Comparison of ENCODE assay signal across 8 mouse cellular contexts in the genomic region with DNA sequence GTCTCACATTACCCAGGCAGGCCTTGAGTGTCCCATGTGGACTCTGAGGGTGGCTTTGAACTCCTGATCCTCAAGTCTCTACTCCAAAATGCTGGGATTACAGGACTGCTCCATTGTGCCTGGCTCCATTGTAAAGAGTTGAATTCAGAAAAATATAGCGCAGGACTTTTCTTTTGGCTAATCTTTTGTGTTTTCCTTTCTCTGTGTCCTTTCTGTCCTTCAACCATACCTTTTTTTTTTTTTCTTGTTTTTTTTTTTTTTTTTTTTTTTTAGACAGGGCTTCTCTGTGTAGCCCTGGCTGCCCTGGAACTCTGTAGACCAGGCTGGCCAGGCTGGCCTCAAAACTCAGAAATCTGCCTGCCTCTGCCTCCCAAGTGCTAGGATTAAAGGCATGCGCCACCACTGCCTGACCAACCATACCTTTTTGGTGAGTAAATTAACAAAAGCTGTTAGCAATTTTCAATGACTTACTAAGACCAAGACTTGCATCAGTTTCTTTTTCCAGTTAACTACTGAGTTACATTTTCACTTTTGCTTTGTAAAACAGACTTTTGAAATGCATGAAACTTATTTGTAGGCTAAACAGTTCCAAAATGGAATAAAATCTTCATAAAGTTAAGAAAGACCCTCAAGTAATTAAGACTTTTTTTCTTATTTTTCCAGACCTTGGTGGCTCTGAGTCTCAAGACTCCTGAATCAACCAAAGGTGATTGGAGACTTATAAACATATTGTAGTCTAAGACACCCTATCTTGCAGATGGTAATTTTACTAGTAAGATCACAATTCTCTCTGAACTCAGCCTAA. TPM values are rescaled to one million over a fixed set of nuclear protein-coding genes. Genes with fewer than 3 reads are reported as not detected.
DNase-seq lines count a peak whose midpoint lies in the region; ATAC-seq and TF ChIP-seq lines count a peak whose summit lies in the region.

No protein-coding gene starts in this region.

- H3K27me3 ChIP-seq in kidney, postnatal 0 days (ENCODE audit: insufficient read depth, low read length): no peaks in the 10 kb centered on the region
- no peaks in the 10 kb centered on the region for H3K27me3 ChIP-seq in hindbrain, embryonic 16.5 days (replicated peaks; ENCODE audit: control insufficient read depth, insufficient read depth, low read length)
- H3K27me3 ChIP-seq in midbrain, embryonic 14.5 days (ENCODE audit: control insufficient read depth, insufficient read depth, low read length): no peaks in the 10 kb centered on the region

- no peak for TF ChIP-seq CTCF in kidney, postnatal 0 days (IDR thresholded peaks at IDR 0.05; ENCODE audit: low read depth)

- peak overlapping the region; percentile 99 for H3K27ac ChIP-seq in kidney, postnatal 0 days
- H3K27ac ChIP-seq in hindbrain, embryonic 16.5 days (ENCODE audit: low read depth, low read length): no peak overlapping the region
- H3K27ac ChIP-seq in midbrain, embryonic 14.5 days (replicated peaks; ENCODE audit: low read depth, low read length): no peak overlapping the region

- no peak for ATAC-seq in kidney, postnatal 0 days (replicated peaks; ENCODE audit: low FRiP score, low read depth)
- ATAC-seq in activated CD4-positive, CD25-positive, alpha-beta regulatory T cell, adult 4 months: peak; percentile 42
- ATAC-seq in hindbrain, embryonic 16.5 days: no peak
- no peak for ATAC-seq in midbrain, embryonic 14.5 days (ENCODE audit: low FRiP score, low TSS enrichment)
- no peak for ATAC-seq in cerebellum, adult (ENCODE audit: insufficient number of reproducible peaks, low FRiP score, low TSS enrichment)

- 91% methylated on average over 2 of the region's 2 CpGs for WGBS in kidney, postnatal 0 days
- WGBS in hindbrain, embryonic 16.5 days: 94% methylated on average over 2 of the region's 2 CpGs
- WGBS in midbrain, embryonic 14.5 days: 98% methylated on average over 2 of the region's 2 CpGs

- peak overlapping the region; percentile 86 for H3K4me2 ChIP-seq in kidney, postnatal 0 days (ENCODE audit: low read length)
- peak overlapping the region; percentile 59 for H3K4me2 ChIP-seq in hindbrain, embryonic 16.5 days (ENCODE audit: low read length)
- peak overlapping the region; percentile 64 for H3K4me2 ChIP-seq in midbrain, embryonic 14.5 days (ENCODE audit: low read length)

- H3K36me3 ChIP-seq in kidney, postnatal 0 days (ENCODE audit: insufficient read depth, low read length): no peaks in the 10 kb centered on the region
- H3K36me3 ChIP-seq in hindbrain, embryonic 16.5 days (ENCODE audit: control insufficient read depth, insufficient read depth, low read length): no peaks in the 10 kb centered on the region
- no peaks in the 10 kb centered on the region for H3K36me3 ChIP-seq in midbrain, embryonic 14.5 days (ENCODE audit: control insufficient read depth, insufficient read depth, low read length)

- H3K9ac ChIP-seq in kidney, postnatal 0 days (ENCODE audit: low read depth, low read length): no peak overlapping the region; the same call in 1 of the 2 replicates
- H3K9ac ChIP-seq in hindbrain, embryonic 16.5 days (ENCODE audit: low read depth, low read length): peak overlapping the region; percentile 97
- H3K9ac ChIP-seq in midbrain, embryonic 14.5 days (replicated peaks; ENCODE audit: low read length): peak overlapping the region; percentile 99

- H3K4me1 ChIP-seq in kidney, postnatal 0 days (replicated peaks; ENCODE audit: insufficient read depth, low read length): peaks cover 4% of the 10 kb centered on the region; the same call in 1 of the 2 replicates
- peaks cover 12% of the 10 kb centered on the region for H3K4me1 ChIP-seq in hindbrain, embryonic 16.5 days (ENCODE audit: control insufficient read depth, insufficient read depth, low read depth, low read length)
- H3K4me1 ChIP-seq in midbrain, embryonic 14.5 days (ENCODE audit: control insufficient read depth, insufficient read depth, low read length): peaks cover 11% of the 10 kb centered on the region

- no peaks in the 10 kb centered on the region for H3K9me3 ChIP-seq in kidney, postnatal 0 days (replicated peaks; ENCODE audit: low read length)
- no peaks in the 10 kb centered on the region for H3K9me3 ChIP-seq in hindbrain, embryonic 16.5 days (ENCODE audit: control insufficient read depth, low read length)
- no peaks in the 10 kb centered on the region for H3K9me3 ChIP-seq in midbrain, embryonic 14.5 days (ENCODE audit: control insufficient read depth, low read length)

- no peak for DNase-seq in kidney, postnatal 0 days (ENCODE audit: low spot score)
- DNase-seq in kidney, adult 18-20 months: no peak
- DNase-seq in midbrain, embryonic 14.5 days: no peak
- no peak for DNase-seq in layer of hippocampus, postnatal 25 days (ENCODE audit: extremely low spot score in 1 of 2, low spot score in 1 of 2)
- DNase-seq in embryo, embryonic 11 days: no peak

- peak overlapping the region; percentile 72 for H3K4me3 ChIP-seq in kidney, postnatal 0 days (replicated peaks; ENCODE audit: low read depth, low read length)
- peak overlapping the region; percentile 94 for H3K4me3 ChIP-seq in hindbrain, embryonic 16.5 days (ENCODE audit: low read length)
- peak overlapping the region; percentile 89; the same call in 1 of the 2 replicates for H3K4me3 ChIP-seq in midbrain, embryonic 14.5 days (replicated peaks; ENCODE audit: low read depth, low read length)

RNA-seq across cellular contexts. Expression of a gene that starts 1.4 kb away (rescaled TPM):
- 14.7 and 15.5 TPM in 2 replicates for polyA plus RNA-seq in kidney, postnatal 0 days (2015; fragmentation: Nextera tagmentation; extraction: Ambion mirVana)
- 10 to 100 TPM; 59.6 to 76.9 TPM for polyA plus RNA-seq in activated CD4-positive, CD25-positive, alpha-beta regulatory T cell, adult 4 months (2017; shearing (Covaris generic))
- polyA plus RNA-seq in hindbrain, embryonic 16.5 days (2015; fragmentation: Nextera tagmentation; extraction: Ambion mirVana): 7.4 and 8.7 TPM in 2 replicates
- 13.7 and 14.0 TPM in 2 replicates for polyA plus RNA-seq in midbrain, embryonic 14.5 days (2014; fragmentation: Nextera tagmentation; extraction: Ambion mirVana)
- 10 to 100 TPM; 23.4 to 30.7 TPM for total RNA-seq in layer of hippocampus, postnatal 25 days (2021)
